Mouse (Mus musculus) brain, adult 2 months (tissue): ENCODE results near the gene Gm45521.

ENCODE experiments used
- DNase-seq: peaks from one replicate; pipeline ENCODE4 v3.0.0; 2011; ENCODE audit warnings: low read depth, low spot score

The Gm45521 gene

GRCm38 (mm10) chr14:7957049-7957448, at the start of gene Gm45521:
Gene Gm45521 (plus strand): TSS chr14:7957288.
- DNase-seq, result no peak

- no peak for DNase-seq
Observed at GRCm38 (mm10) chr14:7909472-7909871, 47.6 kb upstream of the Gm45521 start.

- DNase-seq, result peak; percentile 49
Observed at GRCm38 (mm10) chr14:7913842-7914241, 43.2 kb upstream of the Gm45521 start.

- DNase-seq, result no peak
Observed at GRCm38 (mm10) chr14:7914461-7914860, 42.6 kb upstream of the Gm45521 start.

GRCm38 (mm10) chr14:7918150-7918991, 38.7 kb upstream of the Gm45521 start:
- DNase-seq, result no peak

- DNase-seq, result peak; percentile 54
Observed at GRCm38 (mm10) chr14:7919309-7919708, 37.8 kb upstream of the Gm45521 start.

- no peak for DNase-seq
Observed at GRCm38 (mm10) chr14:7919921-7920320, 37.2 kb upstream of the Gm45521 start.

- no peak for DNase-seq
Observed at GRCm38 (mm10) chr14:7921459-7921858, 35.6 kb upstream of the Gm45521 start.

- no peak for DNase-seq
Observed at GRCm38 (mm10) chr14:7923635-7924034, 33.5 kb upstream of the Gm45521 start.

GRCm38 (mm10) chr14:7928362-7928761, 28.7 kb upstream of the Gm45521 start:
- no peak for DNase-seq

GRCm38 (mm10) chr14:7929029-7929428, 28.1 kb upstream of the Gm45521 start:
- DNase-seq, result peak; percentile 25

GRCm38 (mm10) chr14:7932151-7932550, 24.9 kb upstream of the Gm45521 start:
- no peak for DNase-seq

- DNase-seq, result no peak
Observed at GRCm38 (mm10) chr14:7934166-7934565, 22.9 kb upstream of the Gm45521 start.

- peak; percentile 77 for DNase-seq
Observed at GRCm38 (mm10) chr14:7937052-7937630, 19.9 kb upstream of the Gm45521 start.

GRCm38 (mm10) chr14:7938809-7939784, 18.0 kb upstream of the Gm45521 start:
- peak; percentile 53 for DNase-seq

GRCm38 (mm10) chr14:7941413-7941812, 15.7 kb upstream of the Gm45521 start:
- DNase-seq, result no peak

- DNase-seq, result peak; percentile 38
Observed at GRCm38 (mm10) chr14:7943101-7943800, 13.8 kb upstream of the Gm45521 start.

GRCm38 (mm10) chr14:7943801-7944135, 13.3 kb upstream of the Gm45521 start:
- DNase-seq, result no peak

- peak; percentile 76 for DNase-seq
Observed at GRCm38 (mm10) chr14:7944349-7945039, 12.6 kb upstream of the Gm45521 start.

- no peak for DNase-seq
Observed at GRCm38 (mm10) chr14:7945261-7945660, 11.8 kb upstream of the Gm45521 start.

GRCm38 (mm10) chr14:7951234-7951633, 5.9 kb upstream of the Gm45521 start:
- no peak for DNase-seq
